Mouse (Mus musculus): ENCODE data around the gene Lrmda.

- TF ChIP-seq EP300 (IDR thresholded peaks at IDR 0.05; ENCODE audit: insufficient read depth, low read depth, low read length) (no peak), POLR2A (IDR thresholded peaks at IDR 0.05; ENCODE audit: insufficient read depth, low read depth, low read length) (no peak)
Measured at GRCm38 (mm10) chr14:22146508-22147044, 127.1 kb downstream of the Lrmda start.

Data from heart, adult 2 months (tissue).